Mouse (Mus musculus): ENCODE results near the gene Faap100. TPM values are rescaled to one million over a fixed set of nuclear protein-coding genes. Genes with fewer than 3 reads are reported as not detected.

Faap100 gene
- polyA plus RNA-seq, 1 experiment from 2014 or later = 36.7 TPM

GRCm38 (mm10) chr11:120405867-120406266 is 27.3 kb upstream of the Faap100 start:
- Histone ChIP-seq H3K9me3 (ENCODE audit: control insufficient read depth, low read length) (no peaks in the 10 kb centered on the region), H3K36me3 (ENCODE audit: control insufficient read depth, insufficient read depth, low read length) (peaks cover 59% of the 10 kb centered on the region), H3K4me3 (ENCODE audit: low read length) (no peak overlapping the region), H3K4me1 (replicated peaks; ENCODE audit: control insufficient read depth, insufficient read depth, low read length) (no peaks in the 10 kb centered on the region), H3K9ac (ENCODE audit: low read length) (no peak overlapping the region), H3K4me2 (ENCODE audit: low read depth, low read length) (no peak overlapping the region), H3K27me3 (ENCODE audit: control insufficient read depth, insufficient read depth, low read depth, low read length) (no peaks in the 10 kb centered on the region), H3K27ac (ENCODE audit: low read length) (no peak overlapping the region)
- 92% methylated on average over 3 of the region's 3 CpGs for WGBS
- no peak for ATAC-seq (ENCODE audit: low read depth)

- Histone ChIP-seq H3K36me3 (ENCODE audit: control insufficient read depth, insufficient read depth, low read length) (peaks cover 62% of the 10 kb centered on the region), H3K4me1 (replicated peaks; ENCODE audit: control insufficient read depth, insufficient read depth, low read length) (no peaks in the 10 kb centered on the region), H3K27ac (ENCODE audit: low read length) (no peak overlapping the region), H3K9ac (ENCODE audit: low read length) (no peak overlapping the region), H3K27me3 (ENCODE audit: control insufficient read depth, insufficient read depth, low read depth, low read length) (no peaks in the 10 kb centered on the region), H3K4me3 (ENCODE audit: low read length) (no peak overlapping the region), H3K9me3 (ENCODE audit: control insufficient read depth, low read length) (no peaks in the 10 kb centered on the region), H3K4me2 (ENCODE audit: low read depth, low read length) (no peak overlapping the region)
- 96% methylated on average over 1 of the region's 1 CpGs for WGBS
- ATAC-seq (ENCODE audit: low read depth) = no peak
These were observed 26.2 kb upstream of the Faap100 start for GRCm38 (mm10) chr11:120404814-120405213.

- H3K27ac ChIP-seq (ENCODE audit: low read length) = no peak overlapping the region
- no peak overlapping the region for H3K9ac ChIP-seq (ENCODE audit: low read length)
- H3K9me3 ChIP-seq (ENCODE audit: control insufficient read depth, low read length) = no peaks in the 10 kb centered on the region
- no peak for ATAC-seq (ENCODE audit: low read depth)
- WGBS = 93% methylated on average over 2 of the region's 2 CpGs
- H3K4me3 ChIP-seq (ENCODE audit: low read length) = no peak overlapping the region
- H3K4me2 ChIP-seq (ENCODE audit: low read depth, low read length) = no peak overlapping the region
- no peaks in the 10 kb centered on the region for H3K27me3 ChIP-seq (ENCODE audit: control insufficient read depth, insufficient read depth, low read depth, low read length)
- peaks cover 37% of the 10 kb centered on the region for H3K36me3 ChIP-seq (ENCODE audit: control insufficient read depth, insufficient read depth, low read length)
- H3K4me1 ChIP-seq (replicated peaks; ENCODE audit: control insufficient read depth, insufficient read depth, low read length) = no peaks in the 10 kb centered on the region
These were observed 20.8 kb upstream of the Faap100 start for GRCm38 (mm10) chr11:120399319-120399718.

GRCm38 (mm10) chr11:120397602-120398001 is 19.0 kb upstream of the Faap100 start:
- H3K27me3 ChIP-seq (ENCODE audit: control insufficient read depth, insufficient read depth, low read depth, low read length) = no peaks in the 10 kb centered on the region
- no peak for ATAC-seq (ENCODE audit: low read depth)
- H3K4me1 ChIP-seq (replicated peaks; ENCODE audit: control insufficient read depth, insufficient read depth, low read length) = no peaks in the 10 kb centered on the region
- no peak overlapping the region for H3K27ac ChIP-seq (ENCODE audit: low read length)
- WGBS = 73% methylated on average over 2 of the region's 2 CpGs
- H3K4me3 ChIP-seq (ENCODE audit: low read length) = no peak overlapping the region
- H3K9me3 ChIP-seq (ENCODE audit: control insufficient read depth, low read length) = no peaks in the 10 kb centered on the region
- no peak overlapping the region for H3K4me2 ChIP-seq (ENCODE audit: low read depth, low read length)
- no peak overlapping the region for H3K9ac ChIP-seq (ENCODE audit: low read length)
- H3K36me3 ChIP-seq (ENCODE audit: control insufficient read depth, insufficient read depth, low read length) = peaks cover 29% of the 10 kb centered on the region

DNA sequence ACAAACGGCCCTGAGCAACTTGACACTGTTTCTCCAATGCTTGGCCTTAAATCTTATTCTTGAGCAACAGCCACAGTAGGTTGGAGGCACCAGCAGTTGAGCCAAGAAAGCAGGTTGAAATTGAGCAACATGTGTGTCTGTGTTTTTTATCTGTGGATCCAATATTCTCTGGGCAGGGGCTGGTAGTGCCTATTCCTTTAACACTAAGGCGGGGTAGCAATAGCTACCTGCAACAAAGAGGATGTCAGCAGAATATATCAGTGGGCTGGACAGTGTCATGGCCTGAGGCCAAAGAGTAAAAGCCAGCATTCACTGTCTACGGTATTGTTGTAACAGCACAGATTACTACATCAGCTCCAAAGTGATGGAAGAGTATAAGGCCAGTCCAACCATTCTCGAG is 17.1 kb upstream of the Faap100 start:
- no peak for ATAC-seq (ENCODE audit: low read depth)
- Histone ChIP-seq H3K4me2 (ENCODE audit: low read depth, low read length) (no peak overlapping the region), H3K9me3 (ENCODE audit: control insufficient read depth, low read length) (no peaks in the 10 kb centered on the region), H3K36me3 (ENCODE audit: control insufficient read depth, insufficient read depth, low read length) (peaks cover 22% of the 10 kb centered on the region), H3K27ac (ENCODE audit: low read length) (no peak overlapping the region), H3K4me1 (replicated peaks; ENCODE audit: control insufficient read depth, insufficient read depth, low read length) (no peaks in the 10 kb centered on the region), H3K9ac (ENCODE audit: low read length) (no peak overlapping the region), H3K4me3 (ENCODE audit: low read length) (no peak overlapping the region), H3K27me3 (ENCODE audit: control insufficient read depth, insufficient read depth, low read depth, low read length) (no peaks in the 10 kb centered on the region)
- WGBS = 84% methylated on average over 4 of the region's 4 CpGs

DNA sequence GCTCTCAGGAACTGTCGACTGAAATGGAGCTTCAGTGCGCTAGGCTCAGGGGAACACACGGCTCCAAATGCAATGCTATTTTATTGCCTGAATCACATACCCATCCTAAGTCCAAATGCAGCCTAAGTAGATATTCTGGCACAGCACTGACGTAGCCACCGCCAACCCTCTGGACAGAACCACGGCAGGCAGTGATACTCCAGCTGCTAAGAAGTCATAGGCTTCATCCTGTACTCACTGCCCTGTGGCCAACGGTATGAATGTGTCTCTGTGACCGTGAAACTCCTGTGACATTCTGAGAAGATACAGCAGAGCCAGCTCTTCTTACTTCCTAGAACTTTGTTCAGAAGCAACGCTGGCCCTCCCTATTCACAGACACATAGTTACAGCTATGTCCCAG is 10.0 kb upstream of the Faap100 start:
- Histone ChIP-seq H3K4me2 (ENCODE audit: low read depth, low read length) (no peak overlapping the region), H3K4me1 (replicated peaks; ENCODE audit: control insufficient read depth, insufficient read depth, low read length) (no peaks in the 10 kb centered on the region), H3K4me3 (ENCODE audit: low read length) (no peak overlapping the region), H3K9ac (ENCODE audit: low read length) (no peak overlapping the region), H3K9me3 (ENCODE audit: control insufficient read depth, low read length) (no peaks in the 10 kb centered on the region), H3K27ac (ENCODE audit: low read length) (no peak overlapping the region), H3K36me3 (ENCODE audit: control insufficient read depth, insufficient read depth, low read length) (peaks cover 34% of the 10 kb centered on the region), H3K27me3 (ENCODE audit: control insufficient read depth, insufficient read depth, low read depth, low read length) (no peaks in the 10 kb centered on the region)
- 93% methylated on average over 9 of the region's 9 CpGs for WGBS
- ATAC-seq (ENCODE audit: low read depth) = no peak

DNA sequence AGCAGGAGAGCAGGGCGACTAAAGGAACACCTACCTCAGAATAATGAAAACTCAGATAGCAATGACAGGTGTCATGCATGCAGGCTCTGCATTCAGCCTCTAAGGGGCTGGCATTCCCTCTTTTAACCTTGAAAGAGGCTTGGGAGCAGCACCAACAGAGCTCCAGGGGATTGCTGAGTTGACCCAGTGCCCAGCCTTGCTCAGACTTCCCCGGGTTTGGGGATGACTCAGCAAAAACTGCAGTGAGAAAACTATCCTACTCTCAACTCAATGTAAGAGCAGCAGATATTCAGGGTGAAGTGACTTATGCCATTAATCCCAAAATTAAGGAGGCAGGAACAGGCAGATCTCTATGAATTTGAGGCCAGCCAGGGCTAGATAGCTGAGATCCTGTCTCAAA is 8.6 kb upstream of the Faap100 start:
- 59% methylated on average over 2 of the region's 2 CpGs for WGBS
- Histone ChIP-seq H3K9me3 (ENCODE audit: control insufficient read depth, low read length) (no peaks in the 10 kb centered on the region), H3K27ac (ENCODE audit: low read length) (no peak overlapping the region), H3K9ac (ENCODE audit: low read length) (no peak overlapping the region), H3K27me3 (ENCODE audit: control insufficient read depth, insufficient read depth, low read depth, low read length) (no peaks in the 10 kb centered on the region), H3K4me1 (replicated peaks; ENCODE audit: control insufficient read depth, insufficient read depth, low read length) (no peaks in the 10 kb centered on the region), H3K4me3 (ENCODE audit: low read length) (no peak overlapping the region), H3K36me3 (ENCODE audit: control insufficient read depth, insufficient read depth, low read length) (peaks cover 41% of the 10 kb centered on the region), H3K4me2 (ENCODE audit: low read depth, low read length) (no peak overlapping the region)
- ATAC-seq (ENCODE audit: low read depth) = no peak

DNA sequence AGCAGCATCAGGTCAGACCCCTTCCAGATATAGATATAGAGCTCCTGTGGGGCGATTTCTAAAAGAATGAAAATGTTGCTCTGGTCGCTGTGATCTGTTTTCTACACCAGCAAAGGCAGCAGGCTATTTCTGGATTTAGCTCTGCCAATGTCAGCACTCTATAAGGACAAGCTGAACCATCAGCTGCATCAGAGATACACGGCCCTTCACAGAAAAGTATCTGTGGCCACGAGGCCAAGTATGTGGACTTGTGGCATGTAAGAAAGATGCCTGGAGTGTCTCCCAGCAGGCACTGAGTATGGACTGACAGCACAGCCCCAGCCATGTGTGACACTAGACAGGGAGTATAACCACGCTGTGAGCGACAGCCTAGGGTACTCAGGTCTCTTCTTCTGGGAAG is 8.1 kb upstream of the Faap100 start:
- Histone ChIP-seq H3K4me3 (ENCODE audit: low read length) (no peak overlapping the region), H3K9ac (ENCODE audit: low read length) (no peak overlapping the region), H3K4me1 (replicated peaks; ENCODE audit: control insufficient read depth, insufficient read depth, low read length) (no peaks in the 10 kb centered on the region), H3K27me3 (ENCODE audit: control insufficient read depth, insufficient read depth, low read depth, low read length) (no peaks in the 10 kb centered on the region), H3K4me2 (ENCODE audit: low read depth, low read length) (no peak overlapping the region), H3K9me3 (ENCODE audit: control insufficient read depth, low read length) (no peaks in the 10 kb centered on the region), H3K36me3 (ENCODE audit: control insufficient read depth, insufficient read depth, low read length) (peaks cover 46% of the 10 kb centered on the region), H3K27ac (ENCODE audit: low read length) (no peak overlapping the region)
- 92% methylated on average over 6 of the region's 6 CpGs for WGBS
- no peak for ATAC-seq (ENCODE audit: low read depth)

DNA sequence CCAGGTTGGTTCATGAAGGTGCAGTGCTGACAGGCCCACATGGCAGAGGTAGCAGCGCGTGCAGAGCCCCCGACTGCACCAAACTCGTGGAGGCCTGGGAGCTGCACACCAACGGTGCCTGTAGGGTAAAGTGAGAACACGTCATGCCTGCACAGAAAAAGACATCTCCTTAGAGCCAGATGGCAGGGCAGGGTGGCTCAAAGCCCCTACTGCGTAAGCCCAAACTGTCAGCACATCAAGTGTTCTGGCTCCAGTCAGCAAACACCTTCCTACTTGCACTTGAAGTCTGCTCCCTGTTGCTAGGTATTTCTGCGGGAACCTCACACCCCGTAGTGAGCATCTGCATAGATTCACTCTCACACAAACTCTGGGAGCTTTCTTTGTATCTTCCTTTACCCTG is 3.9 kb upstream of the Faap100 start:
- WGBS = 91% methylated on average over 9 of the region's 9 CpGs
- no peak for ATAC-seq (ENCODE audit: low read depth)
- no peak overlapping the region for H3K4me2 ChIP-seq (ENCODE audit: low read depth, low read length)
- H3K27me3 ChIP-seq (ENCODE audit: control insufficient read depth, insufficient read depth, low read depth, low read length) = no peaks in the 10 kb centered on the region
- H3K36me3 ChIP-seq (ENCODE audit: control insufficient read depth, insufficient read depth, low read length) = peaks cover 44% of the 10 kb centered on the region
- H3K9ac ChIP-seq (ENCODE audit: low read length) = no peak overlapping the region
- H3K4me1 ChIP-seq (replicated peaks; ENCODE audit: control insufficient read depth, insufficient read depth, low read length) = peaks cover 8% of the 10 kb centered on the region
- no peaks in the 10 kb centered on the region for H3K9me3 ChIP-seq (ENCODE audit: control insufficient read depth, low read length)
- H3K4me3 ChIP-seq (ENCODE audit: low read length) = no peak overlapping the region
- no peak overlapping the region for H3K27ac ChIP-seq (ENCODE audit: low read length)

- H3K9ac ChIP-seq (ENCODE audit: low read length) = no peak overlapping the region
- no peak overlapping the region for H3K4me2 ChIP-seq (ENCODE audit: low read depth, low read length)
- ATAC-seq (ENCODE audit: low read depth) = no peak
- no peak overlapping the region for H3K27ac ChIP-seq (ENCODE audit: low read length)
- H3K9me3 ChIP-seq (ENCODE audit: control insufficient read depth, low read length) = no peaks in the 10 kb centered on the region
- H3K4me1 ChIP-seq (replicated peaks; ENCODE audit: control insufficient read depth, insufficient read depth, low read length) = peaks cover 13% of the 10 kb centered on the region
- peaks cover 38% of the 10 kb centered on the region for H3K36me3 ChIP-seq (ENCODE audit: control insufficient read depth, insufficient read depth, low read length)
- WGBS = 89% methylated on average over 4 of the region's 4 CpGs
- H3K4me3 ChIP-seq (ENCODE audit: low read length) = no peak overlapping the region
- no peaks in the 10 kb centered on the region for H3K27me3 ChIP-seq (ENCODE audit: control insufficient read depth, insufficient read depth, low read depth, low read length)
These were observed 2.6 kb upstream of the Faap100 start for GRCm38 (mm10) chr11:120381157-120381556.
